Mouse (Mus musculus) MN1 (cell line): Measurements from ENCODE around the gene Rtl3.

Experiments used
- DNase-seq: peaks from one replicate; pipeline ENCODE4 v3.0.0-alpha.2; 2016; ENCODE audit warnings: low spot score

Rtl3 gene

GRCm38 (mm10) chrX:106840409-106840808 lies at the start of gene Rtl3:
Rtl3 (minus strand) TSS chrX:106840644.
- DNase-seq: no peak

DNA sequence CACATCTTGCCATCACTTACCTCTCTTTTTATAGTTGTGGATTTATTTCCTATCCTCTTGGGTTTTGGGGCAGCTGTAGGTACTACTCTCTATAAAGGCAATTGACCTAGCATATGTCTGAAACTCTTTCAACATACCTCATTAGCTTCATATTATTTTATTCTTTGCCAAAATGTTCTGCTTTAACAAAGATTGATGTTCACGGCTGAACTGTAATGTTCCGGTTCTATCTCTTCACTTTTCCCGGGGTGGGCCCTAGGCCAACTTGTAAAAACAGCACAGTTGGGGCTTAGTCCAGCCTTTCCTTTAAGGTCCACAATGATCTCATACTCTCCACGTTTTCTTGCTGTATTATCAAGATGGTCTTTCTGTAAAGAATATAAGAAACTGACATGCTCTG lies 31.9 kb upstream of the Rtl3 start:
- DNase-seq: no peak

- DNase-seq: no peak
These were observed 31.4 kb upstream of the Rtl3 start for GRCm38 (mm10) chrX:106871894-106872293.

DNA sequence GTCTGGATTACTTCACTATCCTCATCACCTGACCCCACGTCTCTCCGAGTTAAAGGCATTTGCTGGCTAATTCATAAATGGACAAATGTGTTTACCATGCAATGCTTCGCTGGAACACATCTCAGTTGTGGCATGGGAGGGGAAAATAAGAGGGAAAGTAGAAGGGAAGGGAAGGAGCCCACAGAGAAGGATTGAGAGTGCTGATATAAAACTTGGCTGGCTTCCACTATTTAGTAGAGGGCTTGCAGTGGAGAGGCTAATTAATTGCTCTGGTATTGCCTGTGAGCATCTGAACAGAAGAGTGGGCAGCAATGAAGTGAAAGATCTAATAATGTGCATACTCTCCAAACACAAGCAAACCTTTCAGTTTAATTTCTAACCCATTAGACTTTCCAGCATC lies 31.0 kb upstream of the Rtl3 start:
- DNase-seq: peak; percentile 54

DNA sequence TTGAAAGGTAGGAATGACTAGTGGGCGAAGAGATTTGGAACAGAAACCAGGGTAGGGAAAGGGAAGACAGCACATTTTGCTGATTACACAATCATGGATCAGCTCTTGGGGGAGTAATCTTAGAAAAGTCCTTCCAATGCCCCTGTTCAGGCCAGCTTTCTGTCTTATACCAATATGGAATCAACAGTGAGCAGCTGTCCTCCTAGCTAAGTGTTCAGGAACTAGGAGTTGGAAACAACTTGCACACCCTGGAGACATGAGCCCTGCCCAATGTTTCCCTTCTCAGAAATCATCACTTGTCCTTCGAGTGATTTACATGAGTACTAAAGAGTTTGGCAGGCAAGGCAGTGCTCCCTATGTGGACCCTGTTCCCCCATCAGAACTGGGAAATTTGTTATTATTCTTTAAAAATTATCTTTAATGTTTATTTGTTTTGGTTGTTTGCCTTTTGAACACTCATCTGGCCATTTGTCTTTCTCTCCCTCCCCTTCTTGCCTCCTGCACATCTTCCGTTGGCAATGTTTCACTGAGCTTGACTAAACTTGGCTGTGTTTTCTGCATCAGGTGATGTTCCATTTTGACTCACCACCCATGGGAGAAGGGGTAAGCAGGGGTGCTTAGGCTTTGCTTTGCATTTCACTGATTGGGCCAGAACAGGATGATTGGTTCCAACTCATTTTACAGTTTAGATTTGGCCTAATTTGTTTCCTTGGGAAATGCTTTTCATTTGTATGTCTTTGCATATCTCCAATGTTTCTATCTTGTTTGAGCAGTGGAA lies 13.3 kb upstream of the Rtl3 start:
- DNase-seq: no peak

GRCm38 (mm10) chrX:106839591-106839990 lies 853 bp downstream of the Rtl3 start:
- no peak for DNase-seq

DNA sequence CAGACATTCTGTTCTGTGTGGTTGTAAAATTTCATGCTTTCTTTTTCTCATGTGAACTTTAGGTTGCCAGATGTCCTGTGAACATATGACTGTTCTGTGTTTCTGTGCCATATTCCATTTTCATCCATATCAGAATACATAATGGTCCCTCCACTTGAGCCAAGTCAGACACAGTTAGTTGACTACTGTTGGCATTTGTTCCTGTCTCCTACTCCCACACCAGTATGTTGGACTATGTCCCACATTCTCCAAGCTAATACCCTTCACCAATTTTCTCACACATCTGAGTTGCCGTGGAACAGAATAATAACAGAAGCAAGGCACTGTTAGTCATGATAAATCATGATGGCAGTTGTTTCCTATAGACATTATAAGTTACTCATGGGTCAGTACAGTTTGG lies 9.9 kb downstream of the Rtl3 start:
- DNase-seq: no peak

GRCm38 (mm10) chrX:106809560-106810226 lies 30.8 kb downstream of the Rtl3 start:
- DNase-seq: no peak

- no peak for DNase-seq
These were observed 36.1 kb downstream of the Rtl3 start for GRCm38 (mm10) chrX:106804387-106804786.

GRCm38 (mm10) chrX:106794686-106795085 lies 45.8 kb downstream of the Rtl3 start:
- peak; percentile 49 for DNase-seq
